Mouse (Mus musculus): Measurements from ENCODE around the gene Rd3.

The Rd3 gene

GRCm38 (mm10) chr1:191963413-191963812 is 13.8 kb upstream of the Rd3 start:
- ATAC-seq (ENCODE audit: insufficient number of reproducible peaks, low FRiP score, low TSS enrichment): no peak

GRCm38 (mm10) chr1:191963948-191964772 is 13.0 kb upstream of the Rd3 start:
- peak; percentile 62 for ATAC-seq (ENCODE audit: insufficient number of reproducible peaks, low FRiP score, low TSS enrichment)

GRCm38 (mm10) chr1:191964773-191965481 is 12.2 kb upstream of the Rd3 start:
- peak; percentile 71 for ATAC-seq (ENCODE audit: insufficient number of reproducible peaks, low FRiP score, low TSS enrichment)

GRCm38 (mm10) chr1:191969939-191970338 is 7.2 kb upstream of the Rd3 start:
- ATAC-seq (ENCODE audit: insufficient number of reproducible peaks, low FRiP score, low TSS enrichment): no peak

GRCm38 (mm10) chr1:191974509-191975405 is 2.4 kb upstream of the Rd3 start:
- no peak for ATAC-seq (ENCODE audit: insufficient number of reproducible peaks, low FRiP score, low TSS enrichment)

GRCm38 (mm10) chr1:191981426-191982102 is 4.4 kb downstream of the Rd3 start:
- no peak for ATAC-seq (ENCODE audit: insufficient number of reproducible peaks, low FRiP score, low TSS enrichment)

GRCm38 (mm10) chr1:191986674-191987480 is 9.7 kb downstream of the Rd3 start:
- ATAC-seq (ENCODE audit: insufficient number of reproducible peaks, low FRiP score, low TSS enrichment): no peak

- ATAC-seq (ENCODE audit: insufficient number of reproducible peaks, low FRiP score, low TSS enrichment): no peak
These were observed 10.3 kb downstream of the Rd3 start for GRCm38 (mm10) chr1:191987481-191987769.

- ATAC-seq (ENCODE audit: insufficient number of reproducible peaks, low FRiP score, low TSS enrichment): no peak
These were observed 11.5 kb downstream of the Rd3 start for GRCm38 (mm10) chr1:191988646-191989045.

- no peak for ATAC-seq (ENCODE audit: insufficient number of reproducible peaks, low FRiP score, low TSS enrichment)
These were observed 11.9 kb downstream of the Rd3 start for GRCm38 (mm10) chr1:191989060-191989459.

- peak; percentile 99 for ATAC-seq (ENCODE audit: insufficient number of reproducible peaks, low FRiP score, low TSS enrichment)
These were observed 12.8 kb downstream of the Rd3 start for GRCm38 (mm10) chr1:191989994-191990393.

GRCm38 (mm10) chr1:191992040-191992780 is 15.0 kb downstream of the Rd3 start:
- no peak for ATAC-seq (ENCODE audit: insufficient number of reproducible peaks, low FRiP score, low TSS enrichment)

GRCm38 (mm10) chr1:191994476-191994875 is 17.3 kb downstream of the Rd3 start:
- ATAC-seq (ENCODE audit: insufficient number of reproducible peaks, low FRiP score, low TSS enrichment): no peak

- ATAC-seq (ENCODE audit: insufficient number of reproducible peaks, low FRiP score, low TSS enrichment): no peak
These were observed 18.3 kb downstream of the Rd3 start for GRCm38 (mm10) chr1:191995488-191995887.

GRCm38 (mm10) chr1:191995916-191996315 is 18.7 kb downstream of the Rd3 start:
- ATAC-seq (ENCODE audit: insufficient number of reproducible peaks, low FRiP score, low TSS enrichment): no peak

- no peak for ATAC-seq (ENCODE audit: insufficient number of reproducible peaks, low FRiP score, low TSS enrichment)
These were observed 19.5 kb downstream of the Rd3 start for GRCm38 (mm10) chr1:191996621-191997185.

- no peak for ATAC-seq (ENCODE audit: insufficient number of reproducible peaks, low FRiP score, low TSS enrichment)
These were observed 21.9 kb downstream of the Rd3 start for GRCm38 (mm10) chr1:191999022-191999421.

Measured in cerebellum, adult (tissue).